Mouse (Mus musculus) left cerebral cortex, adult 11 months (tissue): ENCODE results near the gene Klhl26.

ENCODE experiments used
- DNase-seq: peaks from one replicate; pipeline ENCODE4 v3.0.0; 2022; ENCODE audit warnings: low spot score

The Klhl26 gene

DNA sequence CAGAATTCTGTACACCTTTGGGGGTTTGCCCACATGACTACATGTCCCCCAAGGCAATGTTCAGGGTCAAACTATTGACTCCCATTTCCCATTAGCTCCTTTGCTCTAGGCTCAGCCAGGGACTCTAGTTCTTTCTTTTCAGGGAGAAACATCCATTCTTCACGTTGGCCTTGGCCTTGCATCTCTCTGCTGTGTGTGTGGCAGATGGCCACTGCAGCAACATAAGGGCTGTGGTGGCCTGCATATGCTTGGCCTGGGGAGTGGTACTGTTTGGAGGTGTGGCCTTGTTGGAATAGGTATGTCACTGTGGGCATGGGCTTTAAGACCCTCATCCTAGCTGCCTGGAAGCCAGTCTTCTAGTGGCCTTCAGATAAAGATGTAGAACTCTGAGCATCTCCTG is 30.8 kb downstream of the Klhl26 start:
- no peak for DNase-seq

DNA sequence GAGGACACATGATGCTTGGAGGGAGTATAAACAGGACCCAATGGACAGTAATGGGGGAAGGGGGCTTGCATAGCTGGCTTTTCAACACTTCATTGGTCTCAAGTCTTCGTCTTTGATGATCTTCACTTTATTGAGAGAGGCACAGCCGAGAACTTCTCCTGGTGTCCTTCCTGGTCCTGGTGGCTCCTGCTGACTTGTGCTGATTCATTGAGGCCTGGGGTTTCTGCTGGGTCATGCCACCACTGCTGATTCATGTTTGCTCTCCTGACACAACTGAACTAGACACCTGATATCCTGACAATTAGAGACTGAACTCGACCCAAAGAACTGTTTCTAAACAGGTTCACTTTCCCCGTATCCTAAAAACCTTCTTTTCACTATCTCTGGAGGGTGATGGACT is 33.4 kb downstream of the Klhl26 start:
- DNase-seq = no peak

DNA sequence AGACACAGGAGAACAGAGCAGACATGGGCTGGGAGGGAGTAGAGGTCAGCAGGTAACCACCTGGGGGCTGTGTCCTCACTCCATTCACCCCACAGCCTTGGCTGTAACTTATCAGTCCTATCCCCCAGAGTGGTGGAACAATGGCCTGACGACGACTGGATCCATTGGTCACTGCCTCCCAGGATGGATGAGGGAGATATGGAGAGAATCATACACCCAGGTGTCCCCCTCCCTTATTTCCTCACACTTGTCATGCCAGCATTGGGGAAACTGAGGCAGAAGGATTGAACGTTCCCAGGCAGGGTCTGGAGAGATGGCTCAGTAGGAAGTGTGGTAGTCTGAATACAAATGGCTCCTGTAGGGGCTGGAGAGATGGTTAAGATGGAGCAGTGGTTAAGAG is 35.2 kb downstream of the Klhl26 start:
- DNase-seq = no peak

DNA sequence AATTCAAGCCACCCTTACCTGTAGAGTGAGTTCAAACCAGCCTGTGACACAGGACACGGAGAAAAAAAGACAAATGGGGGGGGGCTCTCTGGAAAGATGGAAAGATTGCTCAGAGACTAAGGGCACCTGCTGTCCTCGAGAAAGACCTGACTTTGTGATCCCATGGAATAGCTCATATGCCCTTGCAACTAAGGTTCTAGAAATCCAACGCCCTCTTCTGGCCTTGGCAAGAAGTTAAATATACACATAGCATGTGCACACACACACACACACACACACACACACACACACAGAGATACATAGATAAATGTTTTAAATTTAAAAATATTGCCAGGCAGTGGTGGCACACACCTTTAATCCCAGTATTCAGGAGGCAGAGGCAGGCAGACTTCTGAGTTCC is 36.5 kb downstream of the Klhl26 start:
- no peak for DNase-seq

DNA sequence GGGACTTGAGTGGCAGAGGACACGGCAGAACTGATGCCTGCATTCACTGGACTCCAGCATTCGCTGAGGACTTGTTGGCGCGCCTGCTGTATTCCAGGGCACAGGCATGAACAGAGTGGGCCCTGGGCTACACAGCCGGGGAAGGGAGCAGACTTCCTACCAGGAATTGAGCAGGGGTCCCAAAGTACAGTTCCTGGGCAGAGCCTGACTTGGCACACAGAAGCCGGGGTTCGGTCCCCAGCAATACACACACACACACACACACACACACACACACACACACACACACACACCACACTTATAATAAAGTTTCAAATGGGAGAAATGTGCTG is 37.0 kb downstream of the Klhl26 start:
- DNase-seq = no peak

DNA sequence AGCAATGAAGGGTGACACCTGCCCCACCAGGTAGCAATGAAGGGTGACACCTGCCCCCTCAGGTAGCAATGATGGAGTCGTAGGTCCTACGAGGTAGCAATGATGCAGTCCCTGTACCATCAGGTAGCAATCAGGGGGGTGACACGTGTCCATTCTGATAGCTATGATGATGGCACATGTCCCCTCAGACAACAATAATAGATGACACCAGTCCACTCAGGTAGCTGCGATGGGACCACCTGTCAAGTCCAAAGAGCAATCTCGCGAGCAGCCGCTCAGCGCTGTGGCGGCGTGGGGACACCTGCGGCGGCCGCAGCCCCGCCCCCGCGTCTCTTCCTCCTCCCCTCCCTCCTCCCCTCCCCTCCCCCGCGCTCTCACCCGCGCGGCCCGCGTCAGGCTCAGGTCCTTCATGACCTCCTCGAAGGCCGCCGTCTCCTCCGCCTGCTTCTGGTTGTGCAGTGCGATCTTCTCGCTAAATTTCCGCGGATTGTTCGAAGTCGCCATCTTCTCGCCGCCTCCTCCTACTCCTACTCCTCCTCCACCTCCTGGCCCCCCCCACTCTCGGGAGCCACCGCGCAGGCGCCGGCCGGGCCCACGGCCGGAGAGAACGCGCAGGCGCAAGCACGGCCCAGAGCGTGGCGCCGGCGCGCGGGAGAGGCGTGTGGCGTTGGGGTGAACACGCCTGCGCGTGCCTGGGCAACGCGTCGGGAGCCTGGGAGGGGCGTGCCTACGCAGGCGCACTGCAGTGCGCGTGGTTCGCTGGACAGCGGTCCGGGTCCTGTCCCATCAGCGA is 37.5 kb downstream of the Klhl26 start, which contains the start of gene Crtc1:
Gene Crtc1, minus strand, starts transcription at position 525 of the 793 bp plus-strand sequence.
- DNase-seq = peak; percentile 92

DNA sequence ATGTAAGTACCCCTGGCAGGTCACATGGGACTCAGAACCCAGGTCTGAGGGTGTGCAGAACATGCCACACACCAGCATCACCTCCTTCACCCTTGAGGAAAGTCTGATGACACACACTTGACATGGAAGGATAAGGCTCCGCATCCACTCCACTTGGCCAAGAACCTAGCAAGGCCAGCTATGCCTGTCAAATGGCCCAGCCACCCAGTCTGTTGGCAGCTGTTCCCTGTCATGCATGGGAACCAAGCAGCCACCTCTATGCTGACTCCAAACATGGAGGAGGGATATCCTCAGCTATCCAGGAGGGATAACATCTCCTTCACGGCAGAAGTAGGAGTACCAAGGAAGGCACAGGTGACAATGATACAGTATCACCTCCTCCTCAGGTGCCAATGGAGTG is 38.3 kb downstream of the Klhl26 start:
- no peak for DNase-seq

DNA sequence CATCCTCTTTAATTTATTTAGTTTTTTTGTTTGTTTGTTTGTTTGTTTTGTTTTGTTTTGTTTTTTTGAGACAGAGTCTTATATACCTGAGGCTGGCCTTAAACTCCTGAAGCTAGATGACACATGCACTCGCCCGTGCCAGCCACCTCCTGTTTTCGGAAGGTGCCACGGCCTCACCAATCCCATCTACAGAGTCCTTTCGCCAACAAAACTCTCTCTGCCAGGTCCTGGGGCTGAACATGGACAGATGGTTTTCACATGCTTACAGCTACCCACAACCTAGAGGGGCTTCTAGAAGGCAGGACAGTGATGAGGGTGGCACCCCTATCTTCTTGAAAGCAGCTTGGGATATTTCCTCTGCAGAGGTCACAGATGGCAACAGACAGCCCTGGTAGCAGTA is 41.6 kb downstream of the Klhl26 start:
- no peak for DNase-seq

DNA sequence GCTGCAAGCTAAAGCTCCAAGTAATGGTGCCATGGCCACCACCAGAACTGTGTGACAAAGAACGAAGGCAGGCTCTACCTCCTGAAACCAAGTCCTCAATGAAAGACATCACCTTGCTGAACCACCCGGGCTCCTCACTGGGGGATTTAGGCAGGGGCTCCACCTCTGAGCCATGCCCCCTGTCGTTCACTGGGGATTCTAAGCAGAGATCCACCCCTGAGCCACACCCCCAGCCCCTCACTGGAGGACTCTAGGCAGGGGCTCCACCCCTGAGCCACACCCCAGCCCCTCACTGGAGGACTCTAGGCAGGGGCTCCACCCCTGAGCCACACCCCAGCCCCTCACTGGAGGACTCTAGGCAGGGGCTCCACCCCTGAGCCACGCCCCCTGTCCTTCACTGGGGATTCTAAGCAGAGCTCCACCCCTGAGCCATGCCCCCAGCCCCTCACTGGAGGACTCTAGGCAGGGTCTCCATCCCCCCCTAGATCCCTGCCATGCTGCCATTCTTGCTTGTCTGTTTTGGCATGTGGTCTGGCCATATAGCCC is 43.7 kb downstream of the Klhl26 start:
- DNase-seq = no peak

DNA sequence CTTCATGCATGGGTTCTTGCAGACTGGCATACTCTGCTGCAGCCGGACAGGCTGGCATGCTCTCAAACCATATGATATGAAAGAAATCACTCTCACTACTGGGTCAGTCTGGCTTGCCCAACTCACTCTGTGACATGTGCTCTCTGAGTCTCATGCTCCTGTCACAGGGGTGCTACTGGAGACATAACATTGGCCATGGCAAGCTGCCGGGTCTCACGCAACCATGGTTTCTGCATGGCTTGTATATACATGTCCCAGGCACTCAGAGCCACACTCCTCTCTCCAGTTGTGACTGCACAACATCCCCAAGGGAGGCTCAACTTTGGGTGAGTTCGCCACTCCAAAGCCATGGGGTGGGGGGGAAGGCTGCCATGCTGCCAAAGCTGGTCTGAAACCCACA is 45.6 kb downstream of the Klhl26 start:
- DNase-seq = no peak

DNA sequence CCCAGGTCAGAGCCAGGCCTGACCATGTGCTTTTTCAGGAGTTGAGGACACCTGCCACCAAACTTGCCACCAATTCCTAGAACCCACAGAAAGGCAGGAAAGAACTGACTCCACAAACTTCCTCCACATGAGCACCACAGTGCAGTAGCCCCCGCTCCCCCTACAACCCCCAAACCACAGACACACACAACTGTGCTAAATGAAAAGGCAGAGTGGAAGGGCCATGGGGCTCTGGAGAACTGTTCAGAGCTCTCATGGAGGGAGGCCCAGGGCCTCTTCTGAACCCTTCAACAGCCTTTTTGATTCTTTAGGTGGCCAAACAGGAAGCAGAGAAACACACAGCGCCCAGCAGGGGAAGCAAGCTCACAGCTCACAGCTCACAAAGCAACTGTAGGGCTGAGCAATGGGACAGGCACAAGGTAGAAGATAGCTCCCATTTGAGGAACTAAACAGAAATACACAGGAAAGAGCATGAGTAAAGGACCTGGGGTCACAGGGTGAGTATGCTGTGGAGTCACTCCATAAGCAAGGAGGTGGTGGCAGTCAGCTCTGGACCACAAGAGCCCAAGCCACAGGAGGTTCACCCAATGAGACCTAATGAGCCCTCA is 50.4 kb downstream of the Klhl26 start:
- no peak for DNase-seq

DNA sequence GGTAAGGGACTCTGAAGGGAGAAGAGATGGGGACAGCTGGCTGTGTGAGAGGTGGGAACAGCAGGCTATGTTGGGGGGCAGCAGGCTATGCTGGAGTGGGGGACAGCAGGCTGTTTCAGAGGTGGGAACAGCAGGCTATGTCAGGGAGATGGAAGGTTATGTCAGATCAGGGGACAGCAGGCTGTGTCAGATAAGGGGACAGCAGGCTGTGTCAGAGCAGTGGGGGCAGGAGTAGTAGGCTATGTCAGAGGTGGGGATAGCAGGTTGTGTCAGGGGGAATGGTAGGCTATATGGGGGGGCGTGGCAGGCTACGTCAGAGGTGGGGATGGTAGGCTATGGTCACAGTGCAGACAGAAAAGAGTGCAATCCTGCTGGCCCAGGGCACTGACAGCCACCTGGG is 54.0 kb downstream of the Klhl26 start:
- no peak for DNase-seq

DNA sequence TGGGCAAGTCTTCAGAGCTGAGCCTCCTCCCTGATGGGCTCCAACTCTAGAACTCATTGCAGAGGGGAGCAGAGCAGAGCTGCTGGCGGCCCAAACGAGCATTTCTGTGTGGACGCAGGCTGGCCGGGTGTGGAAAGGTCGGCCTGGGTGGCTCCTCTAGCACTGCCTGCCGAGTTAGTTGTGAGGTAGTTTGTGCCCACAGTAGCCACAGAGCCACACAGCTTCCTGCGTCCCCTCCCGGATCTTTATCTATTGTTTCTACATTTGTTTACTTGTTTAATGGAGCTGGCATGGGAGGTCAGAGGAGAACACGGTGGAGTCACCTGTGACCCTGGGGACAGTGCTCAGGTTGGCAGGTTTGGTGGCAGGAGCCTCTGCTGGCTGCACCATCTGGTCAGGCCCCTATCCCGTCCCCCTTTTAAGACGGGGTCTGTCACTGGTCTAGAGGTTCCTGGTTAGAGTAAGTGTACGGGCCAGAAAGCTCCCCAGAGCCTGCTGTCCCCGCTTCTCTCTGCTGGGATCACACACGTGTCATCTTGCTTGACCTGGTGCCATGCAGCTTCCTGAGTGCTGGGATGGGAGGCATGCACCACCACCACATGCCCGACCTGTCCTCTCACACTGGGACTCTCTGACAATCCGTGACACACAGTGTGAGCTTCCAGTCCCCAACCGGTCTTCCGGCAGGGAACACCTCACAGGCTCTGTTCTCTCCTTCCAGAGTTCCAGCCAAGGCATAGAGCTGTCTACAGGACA is 55.2 kb downstream of the Klhl26 start:
- DNase-seq = no peak

DNA sequence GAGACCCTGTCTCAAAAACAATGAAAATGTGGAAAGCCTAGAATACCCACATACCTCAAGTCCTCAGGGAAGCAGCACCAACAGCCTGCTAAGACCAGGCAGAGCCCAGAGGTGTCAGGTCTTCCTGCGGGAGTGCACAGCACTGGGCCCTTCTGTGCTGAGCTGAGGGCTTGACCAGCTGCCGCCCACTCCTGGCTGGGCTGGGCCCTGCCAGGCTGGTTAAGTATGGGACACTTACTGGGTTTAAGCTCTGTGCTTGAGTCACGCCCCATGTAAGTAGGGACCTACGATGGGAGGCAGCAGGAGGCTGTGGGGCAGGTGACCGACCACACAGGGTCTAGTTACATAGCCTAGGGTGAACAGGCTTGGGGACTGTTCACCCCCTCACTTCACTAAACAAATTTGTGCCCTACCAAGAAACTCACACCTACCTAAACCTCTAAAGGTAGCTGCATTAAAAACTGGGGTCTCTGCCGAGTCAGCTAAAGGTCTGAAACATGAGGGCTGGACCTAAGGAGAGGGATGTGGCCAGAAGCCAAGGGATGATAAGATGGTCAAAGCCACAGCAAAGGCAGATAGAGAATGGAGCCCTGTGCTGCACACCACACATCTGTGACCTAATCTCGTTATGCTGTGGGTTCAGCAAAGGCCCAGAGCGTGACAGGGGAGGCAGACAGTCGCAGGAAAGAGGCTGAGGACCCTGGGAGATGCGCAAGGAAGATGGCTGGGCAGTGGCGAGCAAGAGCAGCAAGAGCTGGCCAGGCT is 56.7 kb downstream of the Klhl26 start:
- DNase-seq = no peak

DNA sequence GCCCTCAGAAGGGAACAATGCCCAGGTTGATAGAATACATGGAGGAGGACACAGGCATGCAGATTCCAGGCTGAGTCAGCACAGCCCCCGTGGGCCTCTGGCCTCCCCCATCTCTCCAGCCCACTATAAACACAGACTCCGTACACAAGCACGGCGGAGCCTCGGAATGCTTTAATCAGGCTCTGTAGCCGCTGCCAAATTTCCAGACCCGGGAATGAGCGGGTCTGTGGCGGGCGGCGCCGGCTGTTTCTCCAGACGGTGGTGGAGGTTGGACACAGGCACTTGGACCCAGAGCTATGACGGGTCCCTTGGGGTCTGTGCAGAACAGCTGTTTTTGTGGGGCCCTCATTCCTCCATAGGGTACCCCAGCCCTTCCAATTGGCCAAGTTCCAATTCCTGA is 57.8 kb downstream of the Klhl26 start:
- DNase-seq = no peak

DNA sequence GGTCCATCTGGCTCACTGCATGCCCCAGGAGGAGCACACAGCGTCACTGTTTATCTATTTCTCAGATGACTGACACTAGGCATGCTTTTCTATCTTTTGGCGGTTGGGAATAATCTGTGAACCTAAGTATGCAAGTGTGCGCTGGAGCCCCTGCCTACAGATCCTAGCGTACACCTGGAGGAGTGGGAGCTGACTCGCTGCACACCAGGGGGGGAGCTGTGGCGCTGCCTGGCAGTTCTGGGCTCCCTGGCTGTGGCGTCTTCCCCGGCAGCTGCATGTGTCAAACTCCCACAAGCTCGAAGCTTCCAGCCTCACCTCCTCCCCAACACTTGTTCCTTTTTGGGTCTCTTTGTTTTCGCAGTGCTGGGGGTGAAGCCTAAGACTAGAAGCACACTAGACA is 58.9 kb downstream of the Klhl26 start:
- peak; percentile 86 for DNase-seq

DNA sequence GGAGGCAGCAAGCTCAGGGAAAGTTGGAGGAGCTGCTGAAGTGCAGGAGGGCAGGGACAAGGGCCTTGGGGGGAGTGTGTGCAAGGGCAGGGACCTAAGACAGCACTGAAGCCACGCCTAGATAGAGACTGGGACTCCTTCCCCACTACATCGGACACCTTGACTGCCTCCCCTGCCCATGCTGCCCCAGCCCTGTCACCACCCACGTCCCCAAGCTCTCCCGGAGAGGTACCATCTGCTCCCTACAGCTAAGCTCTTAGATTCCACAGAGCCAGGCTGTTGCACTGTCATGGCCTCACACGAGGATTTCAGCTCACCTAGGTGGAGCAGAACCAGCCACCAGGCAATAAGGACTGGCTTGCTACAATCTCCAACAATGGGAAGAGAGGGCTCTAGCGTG is 59.8 kb downstream of the Klhl26 start:
- DNase-seq = no peak

DNA sequence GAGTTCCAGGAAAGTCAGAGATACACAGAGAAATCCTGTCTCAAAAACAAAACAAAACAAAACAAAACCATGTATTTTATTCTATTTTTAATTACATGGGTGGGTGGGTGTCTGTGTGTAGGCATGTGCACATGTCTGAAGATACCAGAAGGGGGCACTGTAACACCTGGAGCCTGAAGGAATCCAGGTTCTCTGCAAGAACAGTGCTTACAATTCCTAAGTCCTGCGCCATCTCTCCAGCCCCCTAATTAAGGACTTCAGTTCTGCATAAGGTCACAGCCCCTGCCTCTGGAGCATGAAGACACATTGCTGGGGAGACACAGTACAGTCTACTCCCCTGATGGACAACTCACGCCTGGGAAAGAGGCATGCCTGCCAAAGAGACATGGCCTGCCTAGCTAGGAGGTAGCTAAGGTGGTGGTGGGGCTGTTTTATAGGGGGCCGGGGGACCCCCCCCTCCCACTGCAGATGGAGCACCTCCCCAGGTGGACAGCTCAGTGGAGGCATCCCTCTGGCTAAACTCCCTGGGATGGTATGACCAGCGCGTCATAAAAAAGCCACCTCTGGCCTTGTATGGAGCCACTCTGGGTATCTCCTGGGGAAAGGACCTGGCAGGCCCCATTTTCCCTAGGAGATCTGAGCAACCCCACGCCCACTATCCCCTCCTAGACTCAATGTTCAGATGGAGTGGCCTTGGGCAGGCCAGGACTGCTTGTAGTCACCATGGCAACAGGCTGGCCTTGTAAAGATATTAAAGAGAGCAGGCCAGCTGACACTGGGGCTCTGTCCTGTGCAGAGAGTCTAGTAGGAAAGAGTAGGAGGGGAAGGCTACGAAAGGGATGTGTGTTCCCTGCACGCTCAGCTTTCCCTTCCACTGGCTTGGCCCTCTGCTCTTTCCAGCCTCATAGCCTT is 61.0 kb downstream of the Klhl26 start:
- DNase-seq = no peak

DNA sequence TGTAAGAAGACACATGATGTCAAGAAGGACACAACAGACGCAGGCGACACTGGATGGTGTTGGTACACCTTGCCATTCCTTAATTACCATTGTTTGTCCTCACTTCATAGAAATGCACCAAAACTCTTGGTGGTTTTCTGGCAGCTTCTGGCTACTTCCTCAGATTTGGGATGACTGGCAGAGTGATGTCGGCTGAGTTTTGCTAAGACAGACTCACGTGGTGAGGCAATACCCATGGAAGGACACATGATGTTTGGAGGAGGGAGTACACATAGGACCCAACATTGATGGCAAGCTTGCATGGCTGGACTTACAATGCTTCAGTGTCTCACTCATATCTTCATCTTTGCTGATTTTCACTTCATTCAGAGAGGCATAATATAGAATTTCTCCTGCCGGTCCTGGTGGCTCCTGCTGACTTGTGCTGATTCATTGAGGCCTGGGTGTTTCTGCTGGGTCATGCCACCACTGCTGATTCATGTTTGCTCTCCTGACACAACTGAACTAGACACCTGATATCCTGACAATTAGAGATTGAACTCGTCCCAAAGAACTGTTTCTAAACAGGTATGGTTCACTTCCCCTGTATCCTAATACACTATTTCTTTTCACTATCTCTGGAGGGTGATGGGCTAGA is 62.3 kb downstream of the Klhl26 start:
- no peak for DNase-seq

DNA sequence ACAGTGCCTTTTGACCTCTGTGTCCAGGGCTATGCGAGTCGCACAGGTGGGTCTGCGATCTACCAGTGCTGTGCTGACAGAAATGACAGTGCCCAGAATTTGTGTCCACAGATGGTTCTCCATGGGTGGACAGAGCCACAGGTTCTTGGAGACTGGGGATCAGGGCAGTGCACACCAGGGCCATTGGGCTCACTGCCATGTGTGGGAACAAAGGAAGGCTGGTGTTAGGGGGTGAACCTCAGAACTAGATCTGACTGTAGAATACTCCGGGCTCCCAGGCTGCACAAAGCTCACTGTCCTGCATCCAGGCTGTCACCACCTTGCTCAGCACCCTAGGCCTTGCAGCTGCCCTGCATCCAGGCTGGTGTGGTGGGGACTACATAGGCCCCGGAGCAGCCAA is 66.5 kb downstream of the Klhl26 start:
- DNase-seq = no peak

DNA sequence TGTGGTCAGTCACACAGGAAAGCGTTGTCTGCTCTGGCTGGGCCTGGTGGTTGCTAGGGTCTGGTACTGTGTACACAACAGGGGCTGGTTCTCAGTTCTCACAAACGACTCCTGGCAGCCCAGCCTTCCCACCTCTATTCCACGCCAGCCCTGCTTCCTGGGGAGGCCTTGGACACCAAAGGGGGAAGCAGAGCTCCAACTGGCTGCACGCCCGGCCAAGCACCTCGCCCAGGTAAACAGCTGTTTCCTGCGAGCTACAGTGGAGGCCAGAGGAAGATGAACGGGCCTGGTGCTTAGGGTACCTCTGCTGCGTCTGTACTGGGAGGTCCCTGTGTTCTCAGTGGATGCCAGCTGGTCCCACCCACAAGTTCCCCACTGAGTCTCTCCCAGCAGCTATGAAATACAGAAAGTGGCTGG is 67.3 kb downstream of the Klhl26 start:
- DNase-seq = no peak
